Mouse (Mus musculus) adrenal gland, adult 8-10 months (tissue): ENCODE results near the gene Map1b. TPM values are rescaled to one million over a fixed set of nuclear protein-coding genes. Genes with fewer than 3 reads are reported as not detected.
A peak's percentile ranks its signal among the peaks of the same experiment; 100 is the strongest.

Source experiments
- DNase-seq: peaks from one replicate; pipeline ENCODE4 v3.0.0; 2022
- total RNA-seq, 4 experiments: library from RNA; stranded (reverse); gene quantifications; 2 replicates each; pipeline ENCODE4 v1.2.4; 2022

Gene Map1b
- total RNA-seq: 100 to 1,000 TPM in 2 of 4 experiments, 10 to 100 TPM in 2; 82.9 to 169 (median 120) TPM

- peak; percentile 62 for DNase-seq
Measured at GRCm38 (mm10) chr13:99516448-99516881, at the start of gene Map1b. Map1b (minus strand) TSS chr13:99516540.

- DNase-seq: no peak
Measured at GRCm38 (mm10) chr13:99564346-99564745, 48.0 kb upstream of the Map1b start.

- no peak for DNase-seq
Measured at GRCm38 (mm10) chr13:99563021-99563420, 46.7 kb upstream of the Map1b start.

- DNase-seq: no peak
Measured at GRCm38 (mm10) chr13:99561843-99562550, 45.7 kb upstream of the Map1b start.

- DNase-seq: no peak
Measured at GRCm38 (mm10) chr13:99560674-99561639, 44.6 kb upstream of the Map1b start.

GRCm38 (mm10) chr13:99558216-99558906 lies 42.0 kb upstream of the Map1b start:
- no peak for DNase-seq

- no peak for DNase-seq
Measured at GRCm38 (mm10) chr13:99557813-99558212, 41.5 kb upstream of the Map1b start.

GRCm38 (mm10) chr13:99557331-99557730 lies 41.0 kb upstream of the Map1b start:
- peak; percentile 75 for DNase-seq

- no peak for DNase-seq
Measured at GRCm38 (mm10) chr13:99554960-99555359, 38.6 kb upstream of the Map1b start.

- no peak for DNase-seq
Measured at GRCm38 (mm10) chr13:99554466-99554865, 38.1 kb upstream of the Map1b start.

- DNase-seq: no peak
Measured at GRCm38 (mm10) chr13:99552381-99552780, 36.0 kb upstream of the Map1b start.

GRCm38 (mm10) chr13:99550679-99551369 lies 34.5 kb upstream of the Map1b start:
- no peak for DNase-seq

- no peak for DNase-seq
Measured at GRCm38 (mm10) chr13:99550060-99550459, 33.7 kb upstream of the Map1b start.

GRCm38 (mm10) chr13:99549584-99549983 lies 33.2 kb upstream of the Map1b start:
- no peak for DNase-seq

GRCm38 (mm10) chr13:99546832-99547231 lies 30.5 kb upstream of the Map1b start:
- no peak for DNase-seq

- DNase-seq: no peak
Measured at GRCm38 (mm10) chr13:99545201-99545600, 28.9 kb upstream of the Map1b start.

GRCm38 (mm10) chr13:99541429-99542267 lies 25.3 kb upstream of the Map1b start:
- no peak for DNase-seq

- no peak for DNase-seq
Measured at GRCm38 (mm10) chr13:99539288-99539687, 22.9 kb upstream of the Map1b start.

- no peak for DNase-seq
Measured at GRCm38 (mm10) chr13:99538851-99539250, 22.5 kb upstream of the Map1b start.

- no peak for DNase-seq
Measured at GRCm38 (mm10) chr13:99537908-99538513, 21.7 kb upstream of the Map1b start.

- peak; percentile 80 for DNase-seq
Measured at GRCm38 (mm10) chr13:99528456-99528855, 12.1 kb upstream of the Map1b start.
